Mouse (Mus musculus) MEL (cell line): ENCODE data around the gene Map7d1. TPM values are rescaled to one million over a fixed set of nuclear protein-coding genes. Genes with fewer than 3 reads are reported as not detected.

ENCODE experiments used
- DNase-seq: peaks from one replicate; pipeline ENCODE4 v3.0.0; 2011; ENCODE audit warnings: low read depth, low spot score
- H3K27ac ChIP-seq: 2 replicates; pipeline ENCODE4 v1.5.1; 2012; ENCODE audit warnings: low read depth, mild to moderate bottlenecking, control low read depth, low read length, moderate library complexity; ENCODE audit not compliant: control insufficient read depth
- H3K27me3 ChIP-seq, 2 experiments: fragments of 150-350 bp in 1 of 2; sonication (generic) in 1 of 2; 2 replicates each; pipeline ENCODE4 v1.6.1; 2012; ENCODE audit warnings: low read length in 2 of 2, mild to moderate bottlenecking in 2 of 2, improper control_type of control experiment in 1 of 2, moderate library complexity in 1 of 2; ENCODE audit not compliant: insufficient read depth in 2 of 2, control insufficient read depth in 1 of 2
- H3K36me3 ChIP-seq, 2 experiments: 2 replicates each; pipeline ENCODE4 v1.6.1; 2012 to 2014; ENCODE audit warnings: low read length in 2 of 2, improper control_type of control experiment in 1 of 2, inconsistent platforms in 1 of 2, mild to moderate bottlenecking in 1 of 2; ENCODE audit not compliant: insufficient read depth in 2 of 2, control insufficient read depth in 1 of 2
- H3K4me1 ChIP-seq, 2 experiments: fragments of 150-350 bp in 1 of 2; sonication (generic) in 1 of 2; 2 replicates each; pipeline ENCODE4 v1.6.1; 2012; ENCODE audit warnings: low read length in 2 of 2, improper control_type of control experiment in 1 of 2, mild to moderate bottlenecking in 1 of 2; ENCODE audit not compliant: insufficient read depth in 2 of 2, control insufficient read depth in 1 of 2
- H3K4me3 ChIP-seq, 2 experiments: fragments of 150-350 bp in 1 of 2; sonication (generic) in 1 of 2; 2 replicates each; pipeline ENCODE4 v1.5.1; 2012; ENCODE audit warnings: low read depth in 2 of 2, low read length in 2 of 2, mild to moderate bottlenecking in 2 of 2, moderate library complexity in 2 of 2, control low read depth in 1 of 2, improper control_type of control experiment in 1 of 2; ENCODE audit not compliant: control insufficient read depth in 1 of 2, insufficient read depth in 1 of 2
- H3K79me2 ChIP-seq: 2 replicates; pipeline ENCODE4 v1.6.1; 2012; ENCODE audit warnings: mild to moderate bottlenecking, low read length, moderate library complexity; ENCODE audit not compliant: control insufficient read depth, poor library complexity, insufficient read depth
- H3K9ac ChIP-seq: 2 replicates; pipeline ENCODE4 v1.6.1; 2012; ENCODE audit warnings: low read depth, mild to moderate bottlenecking, control low read depth, low read length, moderate library complexity; ENCODE audit not compliant: control insufficient read depth, poor library complexity, severe bottlenecking
- H3K9me3 ChIP-seq: fragments of 150-350 bp; sonication (generic); replicated peaks from 2 replicates; pipeline ENCODE4 v1.6.1; 2012; ENCODE audit warnings: mild to moderate bottlenecking, low read length, improper control_type of control experiment, moderate library complexity; ENCODE audit not compliant: insufficient read depth
- CHD1 ChIP-seq: IDR thresholded peaks from 2 replicates; pipeline ENCODE4 v1.6.1; 2012; ENCODE audit warnings: low read depth, mild to moderate bottlenecking, inconsistent platforms, low read length, improper control_type of control experiment
- E2F4 ChIP-seq: IDR thresholded peaks from 2 replicates; pipeline ENCODE4 v1.6.1; 2011; ENCODE audit warnings: low read depth, low read length, improper control_type of control experiment, borderline replicate concordance
- EP300 ChIP-seq, 2 experiments: IDR thresholded peaks; 2 replicates each; pipeline ENCODE4 v1.6.1; 2011; ENCODE audit warnings: improper control_type of control experiment in 2 of 2, low read length in 2 of 2, low read depth in 1 of 2, mild to moderate bottlenecking in 1 of 2
- GATA1 ChIP-seq: IDR thresholded peaks from 2 replicates; pipeline ENCODE4 v1.6.1; 2011; ENCODE audit warnings: low read depth, low read length, improper control_type of control experiment
- HCFC1 ChIP-seq: IDR thresholded peaks from 2 replicates; pipeline ENCODE4 v1.6.1; 2012; ENCODE audit warnings: low read depth, mild to moderate bottlenecking, inconsistent platforms, low read length, improper control_type of control experiment, moderate library complexity
- NELFE ChIP-seq: IDR thresholded peaks from 2 replicates; pipeline ENCODE4 v1.6.1; 2011; ENCODE audit warnings: low read depth, low read length, improper control_type of control experiment
- NRF1 ChIP-seq: IDR thresholded peaks from 2 replicates; pipeline ENCODE4 v1.6.1; 2014; ENCODE audit warnings: low read depth, mild to moderate bottlenecking, inconsistent platforms, low read length, improper control_type of control experiment, moderate library complexity; ENCODE audit not compliant: poor library complexity, insufficient read depth, severe bottlenecking
- POLR2A ChIP-seq, 2 experiments: IDR thresholded peaks; 2 replicates each; pipeline ENCODE4 v1.6.1; 2011 to 2012; ENCODE audit warnings: low read length in 2 of 2, mild to moderate bottlenecking in 2 of 2, control low read depth in 1 of 2, improper control_type of control experiment in 1 of 2, low read depth in 1 of 2, moderate library complexity in 1 of 2; ENCODE audit not compliant: control insufficient read depth in 1 of 2, insufficient read depth in 1 of 2, poor library complexity in 1 of 2
- POLR2AphosphoS5 ChIP-seq: IDR thresholded peaks from 2 replicates; pipeline ENCODE4 v1.6.1; 2012; ENCODE audit warnings: low read depth, borderline replicate concordance, mild to moderate bottlenecking, inconsistent platforms, low read length, moderate library complexity, mixed read lengths
- RCOR1 ChIP-seq: IDR thresholded peaks from 2 replicates; pipeline ENCODE4 v1.6.1; 2012; ENCODE audit warnings: low read depth, mild to moderate bottlenecking, inconsistent platforms, low read length, improper control_type of control experiment
- SIN3A ChIP-seq: IDR thresholded peaks from 2 replicates; pipeline ENCODE4 v1.6.1; 2012; ENCODE audit warnings: low read length, improper control_type of control experiment, inconsistent platforms
- TBP ChIP-seq: IDR thresholded peaks from 2 replicates; pipeline ENCODE4 v1.8.0; 2011; ENCODE audit warnings: low read depth, low read length, improper control_type of control experiment
- USF1 ChIP-seq: IDR thresholded peaks from 2 replicates; pipeline ENCODE4 v1.6.1; 2014; ENCODE audit warnings: low read depth, mild to moderate bottlenecking, inconsistent platforms, low read length, improper control_type of control experiment, moderate library complexity
- ZMIZ1 ChIP-seq: IDR thresholded peaks from 2 replicates; pipeline ENCODE4 v1.6.1; 2012; ENCODE audit warnings: low read depth, mild to moderate bottlenecking, inconsistent platforms, low read length, improper control_type of control experiment, moderate library complexity
- ZNF384 ChIP-seq: IDR thresholded peaks from 2 replicates; pipeline ENCODE4 v1.6.1; 2012; ENCODE audit warnings: low read depth, mild to moderate bottlenecking, inconsistent platforms, low read length, improper control_type of control experiment
- polyA plus RNA-seq, 2 experiments: library from polyadenylated mRNA; stranded (reverse) in 1 of 2; unstranded in 1 of 2; fragments of >175 nt in 1 of 2; fragments of >200 nt in 1 of 2; gene quantifications; 2 replicates each; pipeline versions ENCODE4 v1.2.1 to v1.2.4; 2012; ENCODE audit warnings: low replicate concordance in 2 of 2, low read depth in 1 of 2; ENCODE audit not compliant: insufficient read length in 2 of 2, insufficient read depth in 1 of 2, missing spikeins in 1 of 2
- total RNA-seq: library from RNA; depleted of rRNA; stranded (reverse); fragments of 300-350 nt; gene quantifications from 2 replicates; pipeline ENCODE4 v1.2.3, GENCODE M21; 2012

Map7d1 gene
- total and polyA plus RNA-seq, 3 experiments, result 15.4 to 58.2 TPM; not detected in 1

DNA sequence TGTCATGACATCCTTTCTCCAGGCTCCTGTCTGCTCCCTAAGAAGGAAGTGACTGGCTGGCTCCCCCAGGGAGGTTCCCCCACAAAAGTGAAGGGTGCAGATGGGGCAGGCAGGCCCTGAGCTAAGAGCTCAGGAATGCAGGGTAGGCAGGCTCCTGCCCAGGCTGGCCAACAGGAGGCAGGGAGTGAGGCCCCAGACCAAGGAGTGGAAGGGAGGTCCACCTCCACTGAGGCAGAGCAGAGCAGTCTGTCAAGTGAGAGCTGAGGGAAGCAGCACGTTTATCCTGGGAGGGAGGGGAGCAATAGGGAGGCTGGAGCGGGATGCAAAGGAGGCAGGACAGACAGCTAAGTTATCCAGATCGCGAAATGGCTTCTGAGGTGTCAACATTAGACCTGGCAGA is 5.5 kb downstream of the Map7d1 start:
- peaks cover 21% of the 10 kb centered on the region for H3K79me2 ChIP-seq
- no peak for TF ChIP-seq NRF1
- no peak for TF ChIP-seq POLR2A (IDR thresholded peaks at IDR 0.05; ENCODE audit: control insufficient read depth in 1 of 2, insufficient read depth in 1 of 2, low read depth in 1 of 2, low read length in 2 of 2, poor library complexity in 1 of 2)
- TF ChIP-seq USF1, result no peak
- TF ChIP-seq NELFE, result no peak
- no peak for TF ChIP-seq ZNF384
- no peak for TF ChIP-seq ZMIZ1
- TF ChIP-seq EP300 (IDR thresholded peaks at IDR 0.05; ENCODE audit: low read depth in 1 of 2, low read length in 2 of 2), result no peak
- no peak for TF ChIP-seq TBP
- no peak for TF ChIP-seq E2F4
- no peak for TF ChIP-seq SIN3A
- no peak for TF ChIP-seq CHD1
- no peak for TF ChIP-seq GATA1
- TF ChIP-seq RCOR1, result no peak
- TF ChIP-seq POLR2AphosphoS5, result no peak
- TF ChIP-seq, all 39 proteins: peak for 0
- H3K27ac ChIP-seq, result no peak overlapping the region
- H3K4me3 ChIP-seq, result no peak overlapping the region
- peaks cover 0 to 4% of the 10 kb centered on the region in 2 experiments; a peak in 1 of 4 replicates for H3K36me3 ChIP-seq
- no peak overlapping the region for H3K9ac ChIP-seq
- H3K4me1 ChIP-seq, result peaks cover 4 to 13% of the 10 kb centered on the region in 2 experiments
- H3K9me3 ChIP-seq, result no peaks in the 10 kb centered on the region
- DNase-seq, result no peak
- H3K27me3 ChIP-seq, result no peaks in the 10 kb centered on the region

DNA sequence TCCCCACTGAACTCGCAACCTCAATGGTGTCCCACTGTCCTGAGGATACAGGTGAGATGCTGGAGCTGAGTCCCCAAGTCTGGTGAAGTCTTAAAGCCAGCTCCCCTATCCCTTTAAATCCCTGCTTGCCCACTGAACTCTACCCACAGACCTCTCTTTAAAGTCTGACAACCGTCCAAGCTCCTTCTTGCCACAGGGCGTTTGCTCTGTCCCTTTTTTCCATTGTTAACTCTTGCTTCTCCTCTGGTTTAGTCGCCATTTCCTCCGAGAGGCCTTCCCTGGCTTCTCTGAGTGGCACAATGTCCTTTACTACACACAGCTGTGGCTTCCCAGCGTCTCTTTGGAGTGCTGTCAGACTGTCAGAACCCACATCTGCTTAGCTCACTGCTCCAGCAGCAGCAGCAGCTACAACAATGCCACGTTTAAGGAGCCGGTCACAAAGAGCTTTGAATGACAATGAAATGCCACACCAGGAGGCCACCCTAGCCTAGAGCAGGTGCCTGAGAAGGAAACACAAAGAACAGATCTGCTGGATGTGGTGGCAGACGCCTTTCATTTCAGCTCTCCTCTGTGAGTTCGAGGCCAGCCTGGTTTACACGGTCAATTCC is 7.8 kb downstream of the Map7d1 start:
- H3K4me3 ChIP-seq, result no peak overlapping the region
- H3K4me1 ChIP-seq, result peaks cover 0 to 4% of the 10 kb centered on the region in 2 experiments; a peak in 2 of 4 replicates
- no peak overlapping the region for H3K27ac ChIP-seq
- no peak for DNase-seq
- peaks cover 0 to 4% of the 10 kb centered on the region in 2 experiments; a peak in 1 of 4 replicates for H3K36me3 ChIP-seq
- H3K9ac ChIP-seq, result no peak overlapping the region
- no peaks in the 10 kb centered on the region for H3K27me3 ChIP-seq
- no peaks in the 10 kb centered on the region for H3K9me3 ChIP-seq
- no peak for TF ChIP-seq HCFC1
- TF ChIP-seq SIN3A, result no peak
- TF ChIP-seq CHD1, result no peak
- H3K79me2 ChIP-seq, result peaks cover 1% of the 10 kb centered on the region
